Comparison of ENCODE assay signal across 23 mouse cellular contexts in genomic region chr4:150249731-150250270, GRCm38 (mm10). TPM values are rescaled to one million over a fixed set of nuclear protein-coding genes. Genes with fewer than 3 reads are reported as not detected.
DNase-seq lines count a peak whose midpoint lies in the region; ATAC-seq and TF ChIP-seq lines count a peak whose summit lies in the region.
"Had no signal": no experiment of that assay in that cellular context is flagged by ENCODE, and none has a peak within 500 bp of the region (broad histone marks: within the 10 kb centered on the region; RNA-seq: fewer than 3 reads in every experiment).

No protein-coding gene starts in this region.

- H3K9me3 ChIP-seq in heart, embryonic 11.5 days (replicated peaks; ENCODE audit: control insufficient read depth, low read length) = no peaks in the 10 kb centered on the region
- no peaks in the 10 kb centered on the region for H3K9me3 ChIP-seq in CH12.LX (replicated peaks; ENCODE audit: low read length)
- no peaks in the 10 kb centered on the region for H3K9me3 ChIP-seq in hindbrain, postnatal 0 days (ENCODE audit: low read length)
- H3K9me3 ChIP-seq: kidney, embryonic 15.5 days; midbrain, embryonic 15.5 days; neural tube, embryonic 12.5 days had no signal

- in situ Hi-C loops in CH12.LX (cut with MboI; ENCODE audit: low pct_ligation_motif_present, low pct_unique_long_range_greater_than_20kb, low sequenced_read_pairs) = loop anchor here (10.0 kb wide), 1 partner anchor 375 kb away; no protein-coding TSS in a partner anchor

- H3K9ac ChIP-seq in heart, embryonic 11.5 days (ENCODE audit: low read depth, low read length) = no peak overlapping the region
- H3K9ac ChIP-seq in CH12.LX (ENCODE audit: insufficient read depth, low read depth) = no peak overlapping the region
- H3K9ac ChIP-seq in hindbrain, postnatal 0 days (replicated peaks; ENCODE audit: low read length) = no peak overlapping the region
- H3K9ac ChIP-seq: kidney, embryonic 15.5 days; liver, embryonic 14.5 days; midbrain, embryonic 15.5 days; neural tube, embryonic 12.5 days had no signal

- 73% methylated on average over 5 of the region's 5 CpGs for WGBS in heart, embryonic 11.5 days (ENCODE audit: insufficient replicate concordance)
- 79% methylated on average over 5 of the region's 5 CpGs for WGBS in hindbrain, postnatal 0 days

- TF ChIP-seq POLR2A in CH12.LX (IDR thresholded peaks at IDR 0.05; ENCODE audit: low read depth, low read length) = 0 out of 2 replicates have a peak, but pooled peaks have one; percentile 23

- no peak for TF ChIP-seq RAD21 in CH12.LX (IDR thresholded peaks at IDR 0.05; ENCODE audit: low read depth, low read length)

- dilution Hi-C loops in CH12.LX (cut with MboI; ENCODE audit: extremely low pct_ligation_motif_present, extremely low pct_unique_long_range_greater_than_20kb, low sequenced_read_pairs) = no loop called here

- no peak for TF ChIP-seq EP300 in CH12.LX (IDR thresholded peaks at IDR 0.05; ENCODE audit: low read length)

- 0 out of 2 replicates have a peak overlapping the region, but pooled peaks have one; percentile 35 for H3K27ac ChIP-seq in heart, embryonic 11.5 days (ENCODE audit: low read depth, low read length)
- H3K27ac ChIP-seq in left cerebral cortex, adult 2 months = peak overlapping the region; percentile 12; the same call in 1 of the 2 replicates
- H3K27ac ChIP-seq in CH12.LX (ENCODE audit: insufficient read depth, low read depth) = no peak overlapping the region
- peak overlapping the region; percentile 92 for H3K27ac ChIP-seq in hindbrain, postnatal 0 days
- H3K27ac ChIP-seq: liver, embryonic 14.5 days; stomach, postnatal 0 days had no signal

- H3K79me2 ChIP-seq in CH12.LX (replicated peaks; ENCODE audit: control insufficient read depth, extremely low read depth, insufficient read depth, poor library complexity, severe bottlenecking) = no peaks in the 10 kb centered on the region

- no peaks in the 10 kb centered on the region for H3K4me1 ChIP-seq in heart, embryonic 11.5 days (ENCODE audit: control insufficient read depth, insufficient read depth, low read length)
- no peaks in the 10 kb centered on the region for H3K4me1 ChIP-seq in CH12.LX (ENCODE audit: control insufficient read depth in 1 of 2, insufficient read depth in 2 of 2)
- H3K4me1 ChIP-seq in hindbrain, postnatal 0 days (ENCODE audit: insufficient read depth, low read length) = peaks cover 14% of the 10 kb centered on the region

- no peak for DNase-seq in heart, postnatal 10 days
- no peak for DNase-seq in left cerebral cortex, adult 2 months (ENCODE audit: extremely low spot score in 1 of 2, low spot score in 2 of 2)
- DNase-seq in left cerebral cortex, postnatal 4 days = no peak
- DNase-seq in CH12.LX (ENCODE audit: extremely low read depth) (no peak), MN1 (ENCODE audit: low spot score) (no peak)
- no peak for DNase-seq in hindbrain, postnatal 0 days (ENCODE audit: low spot score)
- DNase-seq: layer of hippocampus, adult 9-11 months; lung, postnatal 4 days; right cerebral cortex, adult 18-20 months; thymus, postnatal 36 days had no signal

- TF ChIP-seq CTCF in left cerebral cortex, adult 2 months (IDR thresholded peaks at IDR 0.05) = no peak
- TF ChIP-seq CTCF in CH12.LX (conservative IDR thresholded peaks at IDR 0.05 in 1 of 2, IDR thresholded peaks at IDR 0.05 in 1 of 2; ENCODE audit: low read depth in 2 of 2, low read length in 2 of 2) = no peak
- TF ChIP-seq CTCF in hindbrain, postnatal 0 days (IDR thresholded peaks at IDR 0.05; ENCODE audit: low read depth) = no peak

- no peak overlapping the region for H3K4me3 ChIP-seq in heart, embryonic 11.5 days (ENCODE audit: low read depth, low read length)
- H3K4me3 ChIP-seq in left cerebral cortex, adult 2 months = no peak overlapping the region
- H3K4me3 ChIP-seq in CH12.LX (replicated peaks in 1 of 3; ENCODE audit: low read depth in 2 of 3, low read length in 2 of 3, poor library complexity in 1 of 3) = no peak overlapping the region
- no peak overlapping the region for H3K4me3 ChIP-seq in hindbrain, postnatal 0 days (ENCODE audit: low read length)
- H3K4me3 ChIP-seq: kidney, embryonic 15.5 days; midbrain, embryonic 15.5 days; neural tube, embryonic 12.5 days had no signal

- ATAC-seq in heart, embryonic 11.5 days (replicated peaks; ENCODE audit: insufficient number of reproducible peaks, low FRiP score, low TSS enrichment) = no peak
- ATAC-seq in hindbrain, postnatal 0 days = no peak
- ATAC-seq: CD4-positive, CD25-positive, alpha-beta regulatory T cell, adult 4 months; midbrain, embryonic 15.5 days had no signal

- H3K4me2 ChIP-seq in heart, embryonic 11.5 days = no peak overlapping the region
- H3K4me2 ChIP-seq in CH12.LX (ENCODE audit: insufficient read depth, low read depth, poor library complexity, severe bottlenecking) = no peak overlapping the region
- no peak overlapping the region for H3K4me2 ChIP-seq in hindbrain, postnatal 0 days (ENCODE audit: low read depth, low read length)
- H3K4me2 ChIP-seq: kidney, embryonic 15.5 days; midbrain, embryonic 15.5 days; neural tube, embryonic 12.5 days had no signal

- H3K27me3 ChIP-seq in heart, embryonic 11.5 days (ENCODE audit: control insufficient read depth, insufficient read depth, low read length) = no peaks in the 10 kb centered on the region
- H3K27me3 ChIP-seq in CH12.LX (replicated peaks) = no peaks in the 10 kb centered on the region
- no peaks in the 10 kb centered on the region for H3K27me3 ChIP-seq in hindbrain, postnatal 0 days (ENCODE audit: insufficient read depth, low read length)
- H3K27me3 ChIP-seq: kidney, embryonic 15.5 days; midbrain, embryonic 15.5 days; neural tube, embryonic 12.5 days; Patski had no signal

- peaks cover 42% of the 10 kb centered on the region for H3K36me3 ChIP-seq in heart, embryonic 11.5 days (ENCODE audit: control insufficient read depth, insufficient read depth, low read length)
- peaks cover 61 to 85% of the 10 kb centered on the region in 2 experiments for H3K36me3 ChIP-seq in CH12.LX (replicated peaks in 1 of 2; ENCODE audit: control insufficient read depth in 1 of 2, insufficient read depth in 1 of 2, low read length in 1 of 2)
- H3K36me3 ChIP-seq in hindbrain, postnatal 0 days (ENCODE audit: insufficient read depth, low read length) = peaks cover 31% of the 10 kb centered on the region

- intact Hi-C loops in heart, postnatal 10 days (cut with DNase I) = loop anchor here (2.0 kb wide), 1 partner anchor 31 kb away; no protein-coding TSS in a partner anchor
- intact Hi-C loops in left cerebral cortex, adult 2 months (cut with DNase I) = loop anchor here (5.0 kb wide), 1 partner anchor 72 kb away; no protein-coding TSS in a partner anchor
- intact Hi-C loops in left cerebral cortex, postnatal 4 days (cut with DNase I) = no loop called here

TF ChIP-seq in CH12.LX, 34 proteins besides CTCF, POLR2A, EP300 and RAD21:
- TF ChIP-seq POLR2AphosphoS2 (IDR thresholded peaks at IDR 0.05; ENCODE audit: low read depth, low read length) = peak; percentile 34; the same call in 1 of the 2 replicates
- TF ChIP-seq JUND (conservative IDR thresholded peaks at IDR 0.05; ENCODE audit: low read depth, low read length) = no peak
- no peak for TF ChIP-seq UBTF (IDR thresholded peaks at IDR 0.05; ENCODE audit: low read depth, low read length)
- no peak for TF ChIP-seq NRF1 (IDR thresholded peaks at IDR 0.05; ENCODE audit: low read depth, low read length)

RNA-seq across cellular contexts. Expression of gene Eno1, which starts 13.3 kb away (rescaled TPM):
- polyA plus RNA-seq in heart, embryonic 11.5 days (2014; fragmentation: Nextera tagmentation; extraction: Ambion mirVana) = 2,057 and 2,150 TPM in 2 replicates
- 100 to 1,000 TPM; 231 to 243 TPM for total RNA-seq in heart, postnatal 10 days (2021)
- total RNA-seq in left cerebral cortex, adult 2 months (2021) = 100 to 1,000 TPM; 410 TPM
- total RNA-seq in left cerebral cortex, postnatal 4 days (2021) = 100 to 1,000 TPM; 204 to 220 TPM
- 1,210 and 1,985 TPM in 2 replicates for total RNA-seq in CH12.LX (2012; rRNA removed)
- total RNA-seq in CH12.LX (2014; rRNA removed) = 903 and 1,109 TPM in 2 replicates
- polyA plus RNA-seq in CH12.LX (2012; ENCODE audit: insufficient read length, low read depth) = 1,272 and 1,619 TPM in 2 replicates
- total RNA-seq in hindbrain, postnatal 0 days (2014; rRNA removed) = 538 and 549 TPM in 2 replicates
- 1,243 and 1,257 TPM in 2 replicates for polyA plus RNA-seq in hindbrain, postnatal 0 days (2015; fragmentation: Nextera tagmentation; extraction: Ambion mirVana)

RNA-seq across cellular contexts. Expression of gene Rere, which starts 31.6 kb away (rescaled TPM):
- 26.0 and 29.1 TPM in 2 replicates for polyA plus RNA-seq in heart, embryonic 11.5 days (2014; fragmentation: Nextera tagmentation; extraction: Ambion mirVana)
- total RNA-seq in heart, postnatal 10 days (2021) = 10 to 100 TPM; 62.1 to 68.0 TPM
- total RNA-seq in left cerebral cortex, adult 2 months (2021) = 100 to 1,000 TPM; 113 to 125 TPM
- 100 to 1,000 TPM in 1 of 2 experiments, 10 to 100 TPM in 1; 98.6 to 106 TPM for total RNA-seq in left cerebral cortex, postnatal 4 days (2021)
- 8.2 and 8.7 TPM in 2 replicates for total RNA-seq in CH12.LX (2012; rRNA removed)
- 3.1 and 3.4 TPM in 2 replicates for total RNA-seq in CH12.LX (2014; rRNA removed)
- 28.2 and 36.5 TPM in 2 replicates for polyA plus RNA-seq in CH12.LX (2012; ENCODE audit: insufficient read length, low read depth)
- total RNA-seq in hindbrain, postnatal 0 days (2014; rRNA removed) = 31.2 and 32.9 TPM in 2 replicates
- polyA plus RNA-seq in hindbrain, postnatal 0 days (2015; fragmentation: Nextera tagmentation; extraction: Ambion mirVana) = 25.0 and 25.9 TPM in 2 replicates

RNA-seq across cellular contexts. Expression of gene Car6, which starts 48.7 kb away (rescaled TPM):
- polyA plus RNA-seq in heart, embryonic 11.5 days (2014; fragmentation: Nextera tagmentation; extraction: Ambion mirVana) = 0.32 TPM in 1 of 2 replicates, not detected in the other
- not detected for total RNA-seq in heart, postnatal 10 days (2021)
- not detected for total RNA-seq in left cerebral cortex, adult 2 months (2021)
- total RNA-seq in left cerebral cortex, postnatal 4 days (2021) = not detected
- total RNA-seq in CH12.LX (2012; rRNA removed) (not detected in 2 replicates), CH12.LX (2014; rRNA removed) (not detected in 2 replicates)
- not detected in 2 replicates for polyA plus RNA-seq in CH12.LX (2012; ENCODE audit: insufficient read length, low read depth)
- not detected in 2 replicates for total RNA-seq in hindbrain, postnatal 0 days (2014; rRNA removed)
- polyA plus RNA-seq in hindbrain, postnatal 0 days (2015; fragmentation: Nextera tagmentation; extraction: Ambion mirVana) = not detected in 2 replicates
- total RNA-seq: left cerebral cortex, postnatal 14 days had no signal
- polyA plus RNA-seq: brain, embryonic 14.5 days; CD4-positive, CD25-positive, alpha-beta regulatory T cell, adult 4 months; cerebellum, adult 2 months; cortical plate, adult 2 months; kidney, embryonic 15.5 days; midbrain, embryonic 15.5 days; neural tube, embryonic 12.5 days; Patski; spleen, adult 2 months; stomach, postnatal 0 days had no signal
